Mouse (Mus musculus) splenic B cell, adult 2 months (primary cell): Measurements from ENCODE around the gene Cdc5l.

ENCODE experiments used
- DNase-seq: peaks from one replicate; pipeline ENCODE4 v3.0.0-alpha.2; 2011; ENCODE audit warnings: low read depth, low spot score
- H3K27me3 ChIP-seq: 2 replicates; pipeline ENCODE4 v1.6.1; 2012; ENCODE audit warnings: mild to moderate bottlenecking, low read length, moderate library complexity, mixed read lengths; ENCODE audit not compliant: control insufficient read depth, poor library complexity, insufficient read depth, severe bottlenecking
- H3K36me3 ChIP-seq: 2 replicates; pipeline ENCODE4 v1.6.1; 2012; ENCODE audit warnings: mild to moderate bottlenecking, low read length, moderate library complexity, mixed read lengths; ENCODE audit not compliant: control insufficient read depth, poor library complexity, insufficient read depth, severe bottlenecking

Gene Cdc5l

GRCm38 (mm10) chr17:45433419-45434261 is at the start of gene Cdc5l:
TSS of gene Cdc5l (minus strand) at chr17:45433737.
- peak; percentile 97 for DNase-seq
- Histone ChIP-seq H3K36me3 (no peaks in the 10 kb centered on the region), H3K27me3 (no peaks in the 10 kb centered on the region)

DNA sequence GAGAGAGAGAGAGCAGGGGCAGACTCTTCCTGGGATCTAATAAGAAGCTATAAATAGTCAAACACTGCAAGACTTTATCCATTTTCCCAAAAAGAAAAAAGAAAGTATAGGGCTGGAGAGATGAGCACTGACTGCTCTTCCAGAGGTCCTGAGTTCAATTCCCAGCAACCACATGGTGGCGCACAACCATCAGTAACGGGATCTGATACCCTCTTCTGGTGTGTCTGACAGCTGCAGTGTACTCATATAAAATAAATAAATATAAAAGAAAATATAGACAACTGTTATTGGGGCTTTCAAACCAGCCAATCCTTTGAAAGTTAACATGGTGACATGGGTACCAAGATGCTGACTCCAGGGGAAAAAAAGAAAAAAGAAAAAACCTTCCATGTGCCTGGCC is 46.9 kb upstream of the Cdc5l start:
- no peaks in the 10 kb centered on the region; the same call in 1 of the 2 replicates for H3K27me3 ChIP-seq
- no peaks in the 10 kb centered on the region for H3K36me3 ChIP-seq
- peak; percentile 31 for DNase-seq

DNA sequence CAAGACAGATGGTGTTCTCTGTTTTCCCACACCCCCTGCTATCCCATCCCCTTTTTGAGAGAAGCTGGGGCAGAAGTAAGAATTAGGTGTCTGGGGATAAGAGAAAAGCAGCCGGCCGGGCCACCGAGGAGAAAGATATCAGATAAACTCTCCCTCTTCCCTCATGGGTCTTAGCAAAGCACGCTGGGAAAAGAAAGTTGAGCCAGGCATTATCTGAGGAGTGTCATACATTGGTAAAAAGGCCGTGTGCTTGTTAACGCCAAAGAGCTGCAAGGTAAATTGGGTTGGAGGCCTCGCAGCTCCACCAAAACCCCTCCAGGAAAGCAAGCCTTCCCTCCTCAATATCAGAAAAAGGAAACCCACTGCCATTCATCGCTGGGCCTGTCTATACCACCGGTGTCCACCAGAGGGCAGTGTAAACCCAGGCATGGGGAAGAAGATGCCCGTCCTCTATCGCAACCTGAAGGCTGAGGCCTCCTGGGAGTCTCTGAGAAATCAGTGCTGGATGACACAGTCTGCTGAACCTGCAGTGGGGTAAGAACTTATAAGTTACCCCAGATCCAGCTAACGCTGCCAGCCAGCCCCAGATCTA is 44.8 kb upstream of the Cdc5l start:
- H3K27me3 ChIP-seq = no peaks in the 10 kb centered on the region; the same call in 1 of the 2 replicates
- DNase-seq = peak; percentile 85
- no peaks in the 10 kb centered on the region for H3K36me3 ChIP-seq

- no peaks in the 10 kb centered on the region; the same call in 1 of the 2 replicates for H3K27me3 ChIP-seq
- H3K36me3 ChIP-seq = no peaks in the 10 kb centered on the region
- peak; percentile 45 for DNase-seq
These were observed 41.3 kb upstream of the Cdc5l start, which contains the start of gene Spats1 for GRCm38 (mm10) chr17:45474669-45475465. TSS of gene Spats1 (minus strand) at chr17:45475415.

DNA sequence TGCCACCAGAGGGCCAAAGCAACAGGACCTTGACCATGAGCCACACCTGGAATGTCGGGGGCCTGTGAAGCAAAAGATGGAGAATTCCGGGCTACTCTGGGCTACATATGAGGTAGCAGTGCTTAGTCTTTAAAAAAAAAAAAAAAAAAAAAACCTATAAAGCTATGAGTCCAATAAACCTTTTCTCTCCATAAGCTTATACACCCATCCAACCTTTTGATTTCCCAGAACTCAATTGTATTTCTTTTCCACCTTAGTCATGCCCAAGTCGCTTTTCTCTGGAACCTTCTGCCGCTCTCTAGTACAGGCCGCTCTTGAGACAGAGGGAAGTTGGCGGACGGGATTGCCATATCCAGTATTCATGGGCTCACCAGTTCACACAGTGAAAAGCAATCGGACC is 40.6 kb upstream of the Cdc5l start:
- no peaks in the 10 kb centered on the region for H3K36me3 ChIP-seq
- H3K27me3 ChIP-seq = no peaks in the 10 kb centered on the region; the same call in 1 of the 2 replicates
- DNase-seq = no peak

- DNase-seq = no peak
- no peaks in the 10 kb centered on the region; the same call in 1 of the 2 replicates for H3K27me3 ChIP-seq
- H3K36me3 ChIP-seq = no peaks in the 10 kb centered on the region
These were observed 40.1 kb upstream of the Cdc5l start for GRCm38 (mm10) chr17:45473667-45474066.

- DNase-seq = no peak
These were observed 37.2 kb upstream of the Cdc5l start for GRCm38 (mm10) chr17:45470726-45471125.

GRCm38 (mm10) chr17:45468302-45468701 is 34.8 kb upstream of the Cdc5l start:
- Histone ChIP-seq H3K27me3 (no peaks in the 10 kb centered on the region), H3K36me3 (no peaks in the 10 kb centered on the region)
- no peak for DNase-seq

More at GRCm38 (mm10) chr17:45470726-45471125, 37.2 kb upstream of the Cdc5l start:
- Histone ChIP-seq H3K36me3 (no peaks in the 10 kb centered on the region), H3K27me3 (no peaks in the 10 kb centered on the region; the same call in 1 of the 2 replicates)

DNA sequence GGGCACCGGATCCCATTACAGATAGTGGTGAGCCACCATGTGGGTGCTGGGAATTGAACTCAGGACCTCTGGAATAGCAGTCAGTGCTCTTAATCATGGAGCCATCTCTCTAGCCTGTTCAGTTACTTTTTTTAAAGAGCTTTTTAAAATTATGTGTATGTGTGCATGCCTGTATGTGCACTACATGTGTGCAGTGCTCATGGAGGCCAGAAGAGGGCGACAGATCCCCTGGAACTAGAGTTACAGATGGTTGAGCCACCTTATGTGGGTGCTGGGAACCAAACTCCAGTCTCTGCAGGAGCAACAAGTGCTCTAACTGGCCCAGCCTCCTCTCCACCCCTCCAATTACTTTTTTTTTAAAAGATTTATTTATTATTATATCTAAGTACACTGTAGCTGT is 33.2 kb upstream of the Cdc5l start:
- Histone ChIP-seq H3K36me3 (no peaks in the 10 kb centered on the region), H3K27me3 (no peaks in the 10 kb centered on the region)
- no peak for DNase-seq

- no peaks in the 10 kb centered on the region for H3K27me3 ChIP-seq
- no peaks in the 10 kb centered on the region for H3K36me3 ChIP-seq
- no peak for DNase-seq
These were observed 30.7 kb upstream of the Cdc5l start for GRCm38 (mm10) chr17:45464255-45464654.

DNA sequence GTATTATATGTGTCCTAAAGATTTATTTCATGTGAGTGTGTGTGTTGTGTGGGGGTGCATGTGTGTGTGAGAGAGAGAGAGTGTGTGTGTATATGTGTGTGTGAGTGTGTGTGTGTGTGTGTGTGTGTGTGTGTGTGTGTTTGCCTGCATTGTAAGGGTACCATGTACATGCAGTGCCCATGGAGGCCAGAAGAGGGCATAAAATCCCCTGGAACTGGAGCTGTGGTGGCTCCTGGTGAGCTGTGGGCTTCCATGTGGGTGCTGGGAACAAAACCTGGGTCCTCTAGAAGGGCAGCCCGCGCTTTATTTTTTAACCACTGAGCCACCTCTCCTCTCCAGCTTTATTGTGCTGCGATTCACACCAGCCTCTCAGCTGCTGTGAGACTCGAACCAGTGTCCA is 29.0 kb upstream of the Cdc5l start:
- DNase-seq = no peak
- Histone ChIP-seq H3K36me3 (no peaks in the 10 kb centered on the region), H3K27me3 (no peaks in the 10 kb centered on the region)

DNA sequence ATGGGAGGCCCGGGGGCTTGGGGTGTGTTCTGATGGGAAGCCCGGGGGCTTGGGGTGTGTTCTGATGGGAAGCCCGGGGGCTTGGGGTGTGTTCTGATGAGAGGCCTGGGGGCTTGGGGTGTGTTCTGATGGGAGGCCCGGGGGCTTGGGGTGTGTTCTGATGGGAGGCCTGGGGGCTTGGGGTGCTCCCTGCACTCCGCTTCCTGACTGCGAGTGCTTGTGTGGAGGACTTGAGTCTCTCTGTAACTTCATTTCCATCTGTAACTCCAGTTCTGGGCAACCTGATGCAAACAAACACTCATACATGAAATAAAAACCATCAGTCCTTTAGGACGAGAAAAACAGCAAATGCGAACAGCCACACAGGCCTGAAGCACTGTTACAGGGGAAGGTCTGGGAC is 25.5 kb upstream of the Cdc5l start:
- DNase-seq = no peak
- H3K27me3 ChIP-seq = no peaks in the 10 kb centered on the region
- no peaks in the 10 kb centered on the region for H3K36me3 ChIP-seq

- DNase-seq = no peak
- no peaks in the 10 kb centered on the region for H3K36me3 ChIP-seq
- no peaks in the 10 kb centered on the region for H3K27me3 ChIP-seq
These were observed 25.0 kb upstream of the Cdc5l start for GRCm38 (mm10) chr17:45458516-45458915.

DNA sequence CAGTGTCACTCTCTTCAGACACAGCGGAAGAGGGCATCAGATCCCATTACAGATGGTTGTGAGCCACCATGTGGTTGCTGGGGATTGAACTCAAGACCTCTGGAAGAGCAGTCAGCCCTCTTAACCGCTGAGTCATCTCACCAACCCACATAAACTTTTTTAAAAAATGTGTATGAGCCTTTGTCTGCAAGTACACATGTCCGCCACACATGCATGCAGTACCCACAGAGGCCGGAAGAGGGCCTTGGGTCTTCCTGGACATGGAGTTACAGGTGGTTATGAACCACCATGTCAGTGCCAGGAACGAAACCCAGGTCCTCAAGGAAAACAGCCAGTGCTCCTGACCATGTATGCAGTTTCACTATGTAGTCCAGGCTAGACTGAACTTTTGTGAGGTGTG is 23.9 kb upstream of the Cdc5l start:
- Histone ChIP-seq H3K27me3 (no peaks in the 10 kb centered on the region), H3K36me3 (no peaks in the 10 kb centered on the region)
- no peak for DNase-seq
